Mouse (Mus musculus) adrenal gland, adult (tissue): ENCODE measurements around the gene Prr3.
"Not testable (repeated sequence)": the region's sequence is repeated elsewhere in the genome, so short reads cannot be mapped to it uniquely, and the experiment has no call there.

Experiments used
- DNase-seq, 2 experiments: peaks; one replicate each; pipeline ENCODE4 v3.0.0; 2022 to 2023; ENCODE audit warnings: low spot score in 1 of 2; ENCODE audit not compliant: inconsistent age in 2 of 2

The Prr3 gene

GRCm38 (mm10) chr17:35939941-35940340 is 40.1 kb downstream of the Prr3 start:
- no peak for DNase-seq

- DNase-seq, result no peak
These were observed 40.9 kb downstream of the Prr3 start for GRCm38 (mm10) chr17:35939108-35939507.

GRCm38 (mm10) chr17:35937700-35938348 is 42.2 kb downstream of the Prr3 start:
- peak; percentile 49 to 79 for DNase-seq

- DNase-seq, result not testable (repeated sequence)
These were observed 44.3 kb downstream of the Prr3 start for GRCm38 (mm10) chr17:35935763-35936162.

- DNase-seq, result peak in 1 of 2 experiments; percentile 17
These were observed 47.4 kb downstream of the Prr3 start for GRCm38 (mm10) chr17:35932608-35933007.

GRCm38 (mm10) chr17:35930627-35931026 is 49.4 kb downstream of the Prr3 start:
- DNase-seq, result no peak

GRCm38 (mm10) chr17:35929534-35929933 is 50.5 kb downstream of the Prr3 start:
- no peak for DNase-seq

GRCm38 (mm10) chr17:35927471-35927870 is 52.6 kb downstream of the Prr3 start:
- no peak for DNase-seq

GRCm38 (mm10) chr17:35923281-35923680 is 56.8 kb downstream of the Prr3 start:
- no peak for DNase-seq

- DNase-seq, result no peak
These were observed 57.5 kb downstream of the Prr3 start for GRCm38 (mm10) chr17:35922566-35922965.
